Mouse (Mus musculus) erythroblast, embryonic 14.5 days (primary cell): Measurements from ENCODE around the gene Mavs. TPM values are rescaled to one million over a fixed set of nuclear protein-coding genes. Genes with fewer than 3 reads are reported as not detected.

Experiments
- H3K27me3 ChIP-seq: 2 replicates; pipeline ENCODE4 v1.6.1; 2012; ENCODE audit warnings: inconsistent platforms; ENCODE audit not compliant: control insufficient read depth
- H3K36me3 ChIP-seq: 2 replicates; pipeline ENCODE4 v1.6.1; 2012; ENCODE audit warnings: mild to moderate bottlenecking, inconsistent platforms; ENCODE audit not compliant: control insufficient read depth
- H3K4me1 ChIP-seq: 2 replicates; pipeline ENCODE4 v1.6.1; 2012; ENCODE audit warnings: inconsistent platforms; ENCODE audit not compliant: control insufficient read depth
- H3K4me3 ChIP-seq: replicated peaks from 2 replicates; pipeline ENCODE3; 2012; ENCODE audit warnings: moderate library complexity, mild to moderate bottlenecking, inconsistent platforms
- H3K9me3 ChIP-seq: 2 replicates; pipeline ENCODE4 v1.6.1; 2012; ENCODE audit warnings: low read length, inconsistent platforms, mixed read lengths; ENCODE audit not compliant: control insufficient read depth
- GATA1 ChIP-seq: IDR thresholded peaks from 2 replicates; pipeline ENCODE4 v1.6.1; 2012; ENCODE audit warnings: low read length, inconsistent platforms, mixed read lengths
- TAL1 ChIP-seq: IDR thresholded peaks from 3 replicates; pipeline ENCODE4 v1.6.1; 2012; ENCODE audit warnings: low read length, inconsistent platforms, mixed read lengths
- polyA plus RNA-seq: library from polyadenylated mRNA; stranded (reverse); fragments of >175 nt; gene quantifications from 2 replicates; pipeline ENCODE4 v1.2.3, GENCODE M21; 2012

Mavs gene
- polyA plus RNA-seq, 1 experiment, result 3.2 TPM

DNA sequence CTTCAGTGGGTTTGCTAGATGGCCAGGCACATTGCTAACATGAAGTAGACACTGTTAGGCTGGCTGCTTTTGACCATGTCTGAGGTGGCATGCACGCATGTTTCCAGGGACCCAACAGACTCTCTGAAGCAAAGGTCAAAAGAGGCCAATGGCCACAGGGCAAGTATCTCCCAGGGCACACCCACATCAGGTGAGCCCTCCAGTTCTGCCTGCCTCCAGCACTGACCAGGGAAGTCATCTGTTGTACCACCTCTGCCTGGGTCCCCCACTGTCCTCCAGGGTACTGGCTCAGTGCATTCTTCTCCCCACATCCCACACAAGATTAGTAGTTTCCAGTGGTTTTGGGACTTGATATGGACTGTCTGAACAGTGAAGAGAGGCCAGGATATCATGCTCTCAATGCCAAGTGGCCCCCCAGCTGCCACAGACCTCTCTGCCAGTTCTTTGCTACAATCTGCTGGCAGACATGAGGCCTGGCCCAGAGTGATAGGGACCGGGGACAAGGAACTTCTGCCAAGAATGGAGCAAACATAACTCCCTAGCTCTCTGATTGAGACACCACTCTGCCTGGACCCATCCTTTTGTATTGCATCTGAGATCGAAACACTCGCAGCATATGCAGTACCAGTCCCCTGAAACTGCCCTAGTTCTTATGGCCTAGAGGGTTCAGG is 24.6 kb upstream of the Mavs start:
- H3K4me3 ChIP-seq, result peak overlapping the region; percentile 80

DNA sequence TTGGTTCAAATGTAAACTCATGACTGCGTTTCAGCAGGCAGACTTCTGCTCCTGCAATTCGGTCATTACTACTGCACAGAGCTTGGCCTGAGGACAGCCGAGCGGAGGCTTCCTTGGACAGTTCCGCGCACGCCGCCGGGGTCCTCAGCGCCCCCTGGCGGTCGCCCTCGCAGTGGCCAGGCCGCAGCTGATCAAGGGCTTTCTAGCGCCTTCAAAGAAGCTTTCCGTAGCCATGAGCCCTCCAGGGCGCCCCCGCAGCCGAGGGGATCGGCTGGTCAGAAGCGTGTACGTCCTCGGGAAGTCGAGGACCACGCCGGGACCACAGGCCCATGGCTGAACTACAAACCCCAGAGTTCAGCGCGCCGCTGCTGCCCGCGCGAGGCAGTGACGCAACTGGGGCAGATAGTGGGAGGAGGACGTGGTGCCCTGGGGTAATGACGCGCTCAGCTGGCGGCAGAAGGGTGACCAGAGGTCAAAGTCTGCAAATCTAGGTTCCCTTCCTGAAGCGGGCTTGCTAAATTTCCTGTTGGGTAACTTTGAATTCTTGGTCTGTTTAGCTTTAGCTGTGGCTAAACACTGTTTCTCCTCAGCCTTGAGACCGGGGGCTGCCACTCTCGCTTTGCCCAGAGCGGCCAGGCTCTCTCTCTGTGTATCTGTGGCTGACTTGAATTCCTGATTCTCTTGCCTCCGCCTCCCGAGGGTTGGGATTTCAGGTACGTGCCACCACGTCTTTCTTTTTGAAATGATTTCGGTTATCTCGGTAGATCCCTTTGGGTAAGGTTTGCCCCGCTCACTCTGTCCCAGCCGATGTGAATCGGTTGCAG is 23.7 kb upstream of the Mavs start:
- Histone ChIP-seq H3K9me3 (no peaks in the 10 kb centered on the region), H3K4me1 (peaks cover 94% of the 10 kb centered on the region), H3K27me3 (no peaks in the 10 kb centered on the region), H3K4me3 (peak overlapping the region; percentile 80), H3K36me3 (peaks cover 43% of the 10 kb centered on the region)
- TF ChIP-seq TAL1, result no peak
- peak; percentile 83 for TF ChIP-seq GATA1

More for the DNA sequence above, 24.6 kb upstream of the Mavs start:
- no peaks in the 10 kb centered on the region for H3K9me3 ChIP-seq
- TF ChIP-seq GATA1 (no peak), TAL1 (peak; percentile 54)
- peaks cover 41% of the 10 kb centered on the region for H3K36me3 ChIP-seq
- H3K27me3 ChIP-seq, result no peaks in the 10 kb centered on the region
- H3K4me1 ChIP-seq, result peaks cover 95% of the 10 kb centered on the region

DNA sequence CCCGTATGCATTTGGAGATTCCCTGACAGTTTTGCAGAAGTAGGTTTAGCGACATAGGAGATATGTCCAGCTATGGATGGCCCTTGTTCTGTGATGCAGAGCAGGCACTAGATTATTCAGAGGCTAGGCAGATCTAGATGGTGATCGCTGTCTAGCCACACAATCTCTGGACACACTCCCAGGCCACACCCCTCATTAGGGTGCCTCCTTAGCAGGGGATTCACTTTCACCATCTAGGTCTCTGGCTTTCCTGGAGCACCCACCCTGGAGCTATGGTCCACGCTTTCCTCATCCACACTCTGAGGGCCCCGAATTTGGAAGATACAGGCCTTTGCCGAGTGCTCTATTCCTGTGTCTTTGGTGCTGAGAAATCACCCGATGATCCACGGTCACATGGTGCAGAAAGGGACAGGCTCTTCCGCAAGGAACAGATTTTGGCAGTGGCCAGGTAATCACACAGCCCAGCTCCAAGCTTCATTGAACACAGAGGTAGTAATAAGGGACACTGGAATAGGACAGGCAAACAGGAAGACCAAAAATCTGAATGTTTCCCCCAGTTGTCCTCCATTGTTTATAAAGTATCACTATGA is 22.7 kb upstream of the Mavs start:
- Histone ChIP-seq H3K27me3 (no peaks in the 10 kb centered on the region), H3K9me3 (no peaks in the 10 kb centered on the region), H3K4me1 (peaks cover 94% of the 10 kb centered on the region), H3K4me3 (peak overlapping the region; percentile 80), H3K36me3 (peaks cover 52% of the 10 kb centered on the region)
- TF ChIP-seq GATA1 (peak; percentile 35; the same call in 1 of the 2 replicates), TAL1 (no peak)

DNA sequence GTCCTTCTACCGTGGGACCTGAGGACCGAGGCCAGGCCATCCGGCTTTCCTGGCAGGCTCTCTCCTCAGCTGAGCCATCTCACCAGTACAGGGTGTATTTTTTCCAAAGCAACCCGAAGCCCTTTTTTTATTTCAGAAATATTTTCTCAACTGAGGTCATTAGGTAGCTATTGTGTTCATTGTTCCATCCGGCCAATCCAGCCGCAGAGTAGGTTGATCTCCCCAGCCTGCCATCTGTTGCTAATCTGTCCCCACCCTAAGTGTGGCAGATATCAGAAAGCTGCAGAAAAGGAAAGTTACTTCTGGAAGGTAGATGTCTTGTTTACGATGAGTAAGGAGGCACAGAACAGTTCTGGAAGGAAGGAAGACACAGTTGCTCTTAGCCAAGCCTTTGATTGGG is 20.1 kb upstream of the Mavs start:
- peaks cover 92% of the 10 kb centered on the region for H3K4me1 ChIP-seq
- TF ChIP-seq GATA1, result peak; percentile 96
- peak; percentile 90 for TF ChIP-seq TAL1
- no peaks in the 10 kb centered on the region for H3K9me3 ChIP-seq
- peaks cover 52% of the 10 kb centered on the region for H3K36me3 ChIP-seq
- H3K4me3 ChIP-seq, result peak overlapping the region; percentile 56
- no peaks in the 10 kb centered on the region for H3K27me3 ChIP-seq

DNA sequence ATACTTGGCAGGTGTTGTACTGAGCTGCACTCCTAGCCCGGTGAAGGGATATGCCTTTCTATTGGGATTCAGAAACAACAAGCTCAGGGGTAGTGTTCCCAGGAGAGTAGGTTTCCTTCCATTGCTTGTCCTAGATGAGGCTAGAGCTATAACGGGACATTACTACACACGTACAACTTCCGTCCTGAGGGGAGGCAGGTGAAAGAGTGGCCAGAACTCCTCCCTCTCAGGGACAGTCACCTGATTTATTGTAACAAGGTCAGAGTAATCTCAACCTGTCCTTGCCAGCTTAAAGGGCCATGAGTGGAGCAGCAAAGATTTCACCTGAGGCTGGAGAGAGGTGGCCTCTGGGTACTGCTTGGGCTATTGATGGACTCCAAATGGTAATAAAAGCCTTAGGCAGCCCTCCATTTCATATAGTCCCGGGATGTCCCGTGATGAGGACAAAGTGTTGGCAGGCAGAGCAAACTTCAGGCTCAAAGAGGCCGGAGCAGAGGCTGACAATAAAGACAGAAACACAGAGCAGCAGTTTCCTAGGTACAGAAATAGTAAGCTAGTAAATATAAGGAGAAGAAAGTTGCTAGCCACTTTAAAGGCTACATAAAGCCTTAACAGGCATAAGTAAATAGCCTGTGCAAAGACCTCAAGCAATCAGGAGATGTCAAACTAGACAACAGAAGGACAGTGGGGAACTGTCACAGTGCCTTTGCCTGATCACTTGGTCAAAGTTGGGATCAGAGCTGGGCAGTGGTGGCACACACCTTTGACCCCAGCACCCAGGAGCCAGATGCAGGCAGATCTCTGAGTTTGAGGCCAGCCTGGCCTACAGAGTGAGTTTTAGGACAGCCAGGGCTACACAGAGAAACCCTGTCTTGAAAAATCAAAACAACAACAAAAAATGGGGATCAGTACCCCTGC is 17.7 kb upstream of the Mavs start:
- Histone ChIP-seq H3K27me3 (no peaks in the 10 kb centered on the region), H3K4me3 (no peak overlapping the region), H3K36me3 (peaks cover 50% of the 10 kb centered on the region), H3K9me3 (no peaks in the 10 kb centered on the region), H3K4me1 (peaks cover 91% of the 10 kb centered on the region)
- no peak for TF ChIP-seq TAL1
- TF ChIP-seq GATA1, result no peak

DNA sequence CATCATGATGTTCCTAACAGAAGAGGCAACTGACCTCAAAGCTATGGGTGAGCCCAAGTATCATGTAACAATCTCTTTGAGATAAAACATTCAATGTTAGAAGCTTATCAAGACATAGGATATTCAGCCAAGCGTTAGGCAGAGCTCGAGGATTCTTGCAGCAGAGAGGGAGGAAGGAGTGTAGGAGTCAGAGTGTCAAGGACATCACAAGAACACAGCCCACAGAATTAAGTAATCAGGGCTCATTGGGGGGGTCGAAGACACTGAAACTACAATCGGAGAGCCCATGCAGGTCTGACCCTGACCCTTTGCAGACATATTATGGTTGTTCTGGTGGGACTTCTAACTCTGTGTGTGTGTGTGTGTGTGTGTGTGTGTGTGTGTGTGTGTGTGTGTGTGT is 13.8 kb upstream of the Mavs start:
- H3K36me3 ChIP-seq, result peaks cover 27% of the 10 kb centered on the region
- peaks cover 91% of the 10 kb centered on the region for H3K4me1 ChIP-seq
- TF ChIP-seq TAL1 (no peak), GATA1 (no peak)
- H3K4me3 ChIP-seq, result no peak overlapping the region
- no peaks in the 10 kb centered on the region for H3K27me3 ChIP-seq
- H3K9me3 ChIP-seq, result peaks cover 2% of the 10 kb centered on the region; the same call in 1 of the 2 replicates

DNA sequence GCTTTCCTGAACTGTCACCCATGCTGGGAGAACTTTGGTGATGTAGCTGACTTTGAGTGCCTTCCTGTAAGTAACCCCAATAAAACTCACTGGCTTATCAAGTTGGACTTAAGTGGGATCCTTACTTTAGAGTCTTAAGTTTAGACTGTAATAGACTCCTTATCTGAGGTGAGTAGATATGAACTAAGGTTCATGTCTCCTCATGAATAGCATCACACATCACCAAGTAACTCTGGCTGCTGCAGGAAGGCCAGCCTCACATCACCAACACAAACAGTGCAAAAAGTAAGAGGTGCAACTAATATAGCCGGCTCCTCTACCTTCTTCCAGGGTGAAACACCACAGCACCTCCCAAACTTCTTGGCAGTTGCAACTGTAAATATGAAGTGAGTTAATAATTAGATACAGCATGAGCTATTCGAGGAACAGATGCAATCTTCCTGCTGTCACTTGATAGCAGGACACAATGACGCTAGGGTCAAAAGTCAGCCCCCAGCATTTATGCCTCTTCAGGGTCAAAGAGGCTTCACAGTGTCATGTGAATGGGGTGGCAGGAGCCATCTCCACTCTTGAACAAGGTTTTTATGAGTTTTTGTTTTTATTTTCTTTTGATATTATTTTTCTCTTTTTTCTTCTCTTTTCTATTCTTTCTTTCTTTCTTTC is 11.9 kb upstream of the Mavs start:
- Histone ChIP-seq H3K27me3 (no peaks in the 10 kb centered on the region), H3K4me3 (no peak overlapping the region), H3K4me1 (peaks cover 91% of the 10 kb centered on the region), H3K9me3 (peaks cover 2% of the 10 kb centered on the region; the same call in 1 of the 2 replicates), H3K36me3 (peaks cover 15% of the 10 kb centered on the region)
- no peak for TF ChIP-seq TAL1
- TF ChIP-seq GATA1, result no peak

DNA sequence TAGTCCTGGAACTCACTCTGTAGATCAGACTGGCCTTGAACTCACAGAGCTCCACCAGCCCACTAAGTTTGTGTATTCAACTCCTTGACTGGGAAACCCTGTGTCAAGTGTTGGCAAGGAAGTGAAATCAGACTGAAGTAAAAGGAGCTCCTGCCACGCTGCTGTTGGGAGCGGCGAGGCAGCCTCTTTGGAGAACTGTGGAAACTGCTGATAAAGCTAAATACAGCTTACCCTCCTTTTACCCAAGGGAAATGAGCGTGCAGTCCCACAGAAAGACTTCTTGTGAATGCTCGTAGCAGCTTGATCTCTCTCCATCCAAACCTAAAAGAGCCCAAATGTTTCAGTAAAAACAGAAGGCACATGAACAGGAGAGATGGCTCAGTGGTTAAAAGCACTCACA is 11.3 kb upstream of the Mavs start:
- TF ChIP-seq TAL1, result no peak
- TF ChIP-seq GATA1, result no peak
- no peaks in the 10 kb centered on the region for H3K27me3 ChIP-seq
- H3K9me3 ChIP-seq, result peaks cover 2% of the 10 kb centered on the region; the same call in 1 of the 2 replicates
- H3K36me3 ChIP-seq, result peaks cover 15% of the 10 kb centered on the region
- peak overlapping the region; percentile 19 for H3K4me3 ChIP-seq
- H3K4me1 ChIP-seq, result peaks cover 91% of the 10 kb centered on the region
